Mouse (Mus musculus) liver, embryonic 13.5 days (tissue): ENCODE data around the gene Nipbl. TPM values are rescaled to one million over a fixed set of nuclear protein-coding genes. Genes with fewer than 3 reads are reported as not detected.
A peak's percentile ranks its signal among the peaks of the same experiment; 100 is the strongest.

ENCODE experiments used
- ATAC-seq: fragments of 200-750 bp; cut with Nextera tagmentation; 2 replicates; pipeline ENCODE4 v1.8.0; 2017; ENCODE audit warnings: low read depth, mild to moderate bottlenecking, moderate number of reproducible peaks, moderate library complexity
- DNase-seq: peaks from one replicate; pipeline ENCODE4 v3.0.0; 2022
- H3K27ac ChIP-seq: fragments of 300-500 bp; sonication (generic); 2 replicates; pipeline ENCODE4 v1.5.1; 2015; ENCODE audit warnings: moderate library complexity, mild to moderate bottlenecking, inconsistent platforms
- H3K27me3 ChIP-seq: fragments of 300-500 bp; sonication (generic); 2 replicates; pipeline ENCODE4 v1.6.1; 2015; ENCODE audit warnings: mild to moderate bottlenecking, inconsistent platforms
- H3K36me3 ChIP-seq: fragments of 300-500 bp; sonication (generic); 2 replicates; pipeline ENCODE4 v1.6.1; 2015; ENCODE audit warnings: mild to moderate bottlenecking, inconsistent platforms
- H3K4me1 ChIP-seq: fragments of 300-500 bp; sonication (generic); replicated peaks from 2 replicates; pipeline ENCODE4 v1.6.1; 2015; ENCODE audit warnings: inconsistent platforms
- H3K4me2 ChIP-seq: fragments of 300-500 bp; sonication (generic); 2 replicates; pipeline ENCODE4 v1.6.1; 2015; ENCODE audit warnings: inconsistent platforms, mild to moderate bottlenecking, moderate library complexity
- H3K4me3 ChIP-seq: fragments of 300-500 bp; sonication (generic); replicated peaks from 2 replicates; pipeline ENCODE4 v1.5.1; 2015; ENCODE audit warnings: mild to moderate bottlenecking, inconsistent platforms
- H3K9ac ChIP-seq: fragments of 300-500 bp; sonication (generic); 2 replicates; pipeline ENCODE4 v1.6.1; 2015; ENCODE audit warnings: mild to moderate bottlenecking, inconsistent platforms
- H3K9me3 ChIP-seq: fragments of 300-500 bp; sonication (generic); replicated peaks from 2 replicates; pipeline ENCODE4 v1.6.1; 2016; ENCODE audit warnings: inconsistent platforms
- WGBS: fragments of 180-500 bp; shearing (Covaris S2); methylation state at CpG from one replicate; pipeline ENCODE4 v1.1.7; 2015; ENCODE audit not compliant: insufficient replicate concordance; 5-methylcytosine and 5-hydroxymethylcytosine counted together
- polyA plus RNA-seq: library from polyadenylated mRNA; unstranded; fragments of >200 nt; fragmentation: Nextera tagmentation; extraction: Ambion mirVana; gene quantifications from 2 replicates; pipeline ENCODE4 v1.2.1, GENCODE M21; 2015

Gene Nipbl
- polyA plus RNA-seq, 1 experiment from 2014 or later: 6.7 TPM

- no peaks in the 10 kb centered on the region for H3K27me3 ChIP-seq
- ATAC-seq (no peak), DNase-seq (no peak)
- no peak overlapping the region for H3K9ac ChIP-seq
- H3K36me3 ChIP-seq: no peaks in the 10 kb centered on the region
- H3K9me3 ChIP-seq: no peaks in the 10 kb centered on the region
- peaks cover 56% of the 10 kb centered on the region for H3K4me1 ChIP-seq
- WGBS: 64% methylated on average over 4 of the region's 4 CpGs
- H3K4me3 ChIP-seq: no peak overlapping the region
- no peak overlapping the region for H3K4me2 ChIP-seq
- no peak overlapping the region for H3K27ac ChIP-seq
Observed at GRCm38 (mm10) chr15:8416500-8417138, 27.6 kb downstream of the Nipbl start.

- no peaks in the 10 kb centered on the region for H3K27me3 ChIP-seq
- no peak overlapping the region for H3K9ac ChIP-seq
- ATAC-seq: no peak
- no peaks in the 10 kb centered on the region for H3K9me3 ChIP-seq
- H3K36me3 ChIP-seq: no peaks in the 10 kb centered on the region
- 47% methylated on average over 3 of the region's 3 CpGs for WGBS
- no peak for DNase-seq
- H3K4me2 ChIP-seq: no peak overlapping the region
- no peak overlapping the region for H3K4me3 ChIP-seq
- H3K27ac ChIP-seq: no peak overlapping the region
- peaks cover 55% of the 10 kb centered on the region for H3K4me1 ChIP-seq
Observed at GRCm38 (mm10) chr15:8413356-8413755, 30.9 kb downstream of the Nipbl start.

- Histone ChIP-seq H3K27ac (0 out of 2 replicates have a peak overlapping the region, but pooled peaks have one; percentile 34), H3K27me3 (no peaks in the 10 kb centered on the region), H3K4me3 (no peak overlapping the region), H3K36me3 (no peaks in the 10 kb centered on the region), H3K9me3 (no peaks in the 10 kb centered on the region), H3K4me2 (peak overlapping the region; percentile 19; the same call in 1 of the 2 replicates), H3K9ac (no peak overlapping the region), H3K4me1 (peaks cover 47% of the 10 kb centered on the region)
- ATAC-seq (no peak), DNase-seq (no peak)
- 33% methylated on average over 1 of the region's 1 CpGs for WGBS
Observed at GRCm38 (mm10) chr15:8411873-8412272, 32.4 kb downstream of the Nipbl start.

- 7% methylated on average over 1 of the region's 1 CpGs for WGBS
- peak; percentile 78 for ATAC-seq
- Histone ChIP-seq H3K4me2 (peak overlapping the region; percentile 19), H3K4me3 (no peak overlapping the region), H3K27me3 (no peaks in the 10 kb centered on the region), H3K4me1 (peaks cover 41% of the 10 kb centered on the region), H3K36me3 (no peaks in the 10 kb centered on the region), H3K9me3 (no peaks in the 10 kb centered on the region), H3K27ac (0 out of 2 replicates have a peak overlapping the region, but pooled peaks have one; percentile 44), H3K9ac (no peak overlapping the region)
- no peak for DNase-seq
Observed at GRCm38 (mm10) chr15:8411168-8411837, 33.0 kb downstream of the Nipbl start.

GRCm38 (mm10) chr15:8407082-8407481 is 37.2 kb downstream of the Nipbl start:
- Histone ChIP-seq H3K4me2 (no peak overlapping the region), H3K27me3 (no peaks in the 10 kb centered on the region), H3K9me3 (no peaks in the 10 kb centered on the region), H3K9ac (no peak overlapping the region), H3K4me1 (peaks cover 23% of the 10 kb centered on the region), H3K4me3 (no peak overlapping the region), H3K27ac (no peak overlapping the region), H3K36me3 (no peaks in the 10 kb centered on the region)
- 43% methylated on average over 2 of the region's 2 CpGs for WGBS
- DNase-seq: no peak
- no peak for ATAC-seq

GRCm38 (mm10) chr15:8406219-8406618 is 38.0 kb downstream of the Nipbl start:
- no peak overlapping the region for H3K27ac ChIP-seq
- no peak overlapping the region for H3K9ac ChIP-seq
- H3K36me3 ChIP-seq: no peaks in the 10 kb centered on the region
- H3K27me3 ChIP-seq: no peaks in the 10 kb centered on the region
- no peak overlapping the region for H3K4me3 ChIP-seq
- DNase-seq (no peak), ATAC-seq (no peak)
- no peak overlapping the region for H3K4me2 ChIP-seq
- H3K4me1 ChIP-seq: peaks cover 23% of the 10 kb centered on the region
- WGBS: 77% methylated on average over 2 of the region's 2 CpGs
- H3K9me3 ChIP-seq: no peaks in the 10 kb centered on the region

- H3K4me2 ChIP-seq: no peak overlapping the region
- H3K9me3 ChIP-seq: no peaks in the 10 kb centered on the region
- no peak overlapping the region for H3K4me3 ChIP-seq
- H3K27ac ChIP-seq: no peak overlapping the region
- H3K4me1 ChIP-seq: peaks cover 14% of the 10 kb centered on the region
- no peaks in the 10 kb centered on the region for H3K27me3 ChIP-seq
- DNase-seq (no peak), ATAC-seq (no peak)
- H3K36me3 ChIP-seq: no peaks in the 10 kb centered on the region
- no peak overlapping the region for H3K9ac ChIP-seq
- 74% methylated on average over 2 of the region's 2 CpGs for WGBS
Observed at GRCm38 (mm10) chr15:8402591-8402990, 41.7 kb downstream of the Nipbl start.

GRCm38 (mm10) chr15:8401536-8401935 is 42.7 kb downstream of the Nipbl start:
- Histone ChIP-seq H3K4me1 (peaks cover 14% of the 10 kb centered on the region), H3K9ac (no peak overlapping the region), H3K27me3 (no peaks in the 10 kb centered on the region), H3K4me2 (no peak overlapping the region), H3K4me3 (no peak overlapping the region), H3K9me3 (no peaks in the 10 kb centered on the region), H3K36me3 (no peaks in the 10 kb centered on the region), H3K27ac (no peak overlapping the region)
- DNase-seq (no peak), ATAC-seq (no peak)
- 88% methylated on average over 2 of the region's 2 CpGs for WGBS

GRCm38 (mm10) chr15:8391764-8392163 is 52.5 kb downstream of the Nipbl start:
- Histone ChIP-seq H3K4me1 (peaks cover 18% of the 10 kb centered on the region), H3K9me3 (no peaks in the 10 kb centered on the region), H3K9ac (no peak overlapping the region), H3K27me3 (no peaks in the 10 kb centered on the region), H3K4me2 (no peak overlapping the region), H3K4me3 (no peak overlapping the region), H3K27ac (no peak overlapping the region), H3K36me3 (no peaks in the 10 kb centered on the region)
- WGBS: 49% methylated on average over 3 of the region's 3 CpGs
- DNase-seq: peak; percentile 12
- ATAC-seq: peak; percentile 70

- H3K4me1 ChIP-seq: 0 out of 2 replicates have a peak, but pooled peaks cover 5% of the 10 kb centered on the region
- ATAC-seq (no peak), DNase-seq (no peak)
- H3K9ac ChIP-seq: no peak overlapping the region
- no peak overlapping the region for H3K4me3 ChIP-seq
- H3K27ac ChIP-seq: no peak overlapping the region
- no peak overlapping the region for H3K4me2 ChIP-seq
- H3K36me3 ChIP-seq: no peaks in the 10 kb centered on the region
- H3K27me3 ChIP-seq: no peaks in the 10 kb centered on the region
- WGBS: 45% methylated on average over 3 of the region's 3 CpGs
- no peaks in the 10 kb centered on the region for H3K9me3 ChIP-seq
Observed at GRCm38 (mm10) chr15:8382213-8382612, 62.0 kb downstream of the Nipbl start.

- Histone ChIP-seq H3K27ac (no peak overlapping the region), H3K4me3 (no peak overlapping the region), H3K36me3 (peaks cover 12% of the 10 kb centered on the region), H3K27me3 (no peaks in the 10 kb centered on the region), H3K9ac (no peak overlapping the region), H3K4me1 (0 out of 2 replicates have a peak, but pooled peaks cover 3% of the 10 kb centered on the region), H3K9me3 (no peaks in the 10 kb centered on the region), H3K4me2 (no peak overlapping the region)
- 87% methylated on average over 1 of the region's 1 CpGs for WGBS
- no peak for ATAC-seq
- DNase-seq: no peak
Observed at GRCm38 (mm10) chr15:8375657-8376056, 68.6 kb downstream of the Nipbl start.

- H3K9me3 ChIP-seq: no peaks in the 10 kb centered on the region
- 21% methylated on average over 3 of the region's 3 CpGs for WGBS
- H3K4me3 ChIP-seq: no peak overlapping the region
- peaks cover 18% of the 10 kb centered on the region for H3K36me3 ChIP-seq
- ATAC-seq (no peak), DNase-seq (no peak)
- H3K4me2 ChIP-seq: no peak overlapping the region
- H3K27ac ChIP-seq: no peak overlapping the region
- H3K27me3 ChIP-seq: no peaks in the 10 kb centered on the region
- H3K4me1 ChIP-seq: no peaks in the 10 kb centered on the region
- H3K9ac ChIP-seq: no peak overlapping the region
Observed at GRCm38 (mm10) chr15:8374724-8375123, 69.5 kb downstream of the Nipbl start.
